Comparison of ENCODE assay signal across 9 mouse cellular contexts in the genomic region with DNA sequence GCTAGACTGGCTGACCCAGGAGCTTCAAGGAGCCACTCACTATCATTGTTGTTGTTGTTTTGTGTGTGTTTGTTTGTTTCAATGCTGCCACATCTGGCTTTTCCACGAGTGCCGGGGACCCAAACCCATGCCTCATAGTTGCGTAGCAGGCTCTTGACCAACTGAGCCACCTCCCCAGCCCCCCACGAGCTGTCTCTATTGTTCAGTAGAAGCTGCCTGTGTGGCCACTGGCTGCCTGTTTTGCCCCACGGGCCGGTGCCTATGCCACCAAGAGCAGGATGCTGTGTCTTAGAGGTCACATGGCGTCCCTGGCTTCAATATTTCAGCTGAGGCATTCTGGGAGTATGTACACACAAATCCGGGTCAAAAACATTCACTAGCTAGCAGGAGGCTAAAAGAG.
DNase-seq lines count a peak whose midpoint lies in the region; ATAC-seq lines count a peak whose summit lies in the region.
"Had no signal": no experiment of that assay in that cellular context is flagged by ENCODE, and none has a peak within 500 bp of the region (broad histone marks: within the 10 kb centered on the region; RNA-seq: fewer than 3 reads in every experiment).

No protein-coding gene starts in this region.

- H3K9me3 ChIP-seq in forebrain, embryonic 11.5 days (ENCODE audit: control insufficient read depth, low read length) = no peaks in the 10 kb centered on the region
- no peaks in the 10 kb centered on the region for H3K9me3 ChIP-seq in intestine, embryonic 15.5 days
- H3K9me3 ChIP-seq in midbrain, embryonic 13.5 days = no peaks in the 10 kb centered on the region

- no peak overlapping the region for H3K4me2 ChIP-seq in forebrain, embryonic 11.5 days (ENCODE audit: low read depth, low read length, severe bottlenecking)
- peak overlapping the region; percentile 25; the same call in 1 of the 2 replicates for H3K4me2 ChIP-seq in intestine, embryonic 15.5 days (replicated peaks)
- H3K4me2 ChIP-seq in midbrain, embryonic 13.5 days (replicated peaks) = peak overlapping the region; percentile 18; the same call in 1 of the 2 replicates

- H3K27ac ChIP-seq in forebrain, embryonic 11.5 days (ENCODE audit: low read depth, low read length) = peak overlapping the region; percentile 86
- H3K27ac ChIP-seq in intestine, embryonic 15.5 days = peak overlapping the region; percentile 94
- peak overlapping the region; percentile 92 for H3K27ac ChIP-seq in midbrain, embryonic 13.5 days
- H3K27ac ChIP-seq: liver, embryonic 14.5 days had no signal

- H3K4me3 ChIP-seq in forebrain, embryonic 11.5 days (ENCODE audit: low read depth, low read length) = no peak overlapping the region
- H3K4me3 ChIP-seq in intestine, embryonic 15.5 days (replicated peaks) = no peak overlapping the region
- H3K4me3 ChIP-seq in midbrain, embryonic 13.5 days (replicated peaks) = no peak overlapping the region

- H3K4me1 ChIP-seq in forebrain, embryonic 11.5 days (replicated peaks; ENCODE audit: control insufficient read depth, insufficient read depth, low read length) = peaks cover 7% of the 10 kb centered on the region
- H3K4me1 ChIP-seq in intestine, embryonic 15.5 days (replicated peaks) = peaks cover 18% of the 10 kb centered on the region
- peaks cover 54% of the 10 kb centered on the region for H3K4me1 ChIP-seq in midbrain, embryonic 13.5 days (replicated peaks)

- ATAC-seq in forebrain, embryonic 11.5 days (replicated peaks; ENCODE audit: low FRiP score) = peak; percentile 54; the same call in 1 of the 2 replicates
- ATAC-seq in intestine, embryonic 15.5 days = peak; percentile 28; the same call in 1 of the 2 replicates
- ATAC-seq in midbrain, embryonic 13.5 days = peak; percentile 34

- H3K36me3 ChIP-seq in forebrain, embryonic 11.5 days (ENCODE audit: control insufficient read depth, insufficient read depth, low read length) = no peaks in the 10 kb centered on the region
- no peaks in the 10 kb centered on the region for H3K36me3 ChIP-seq in intestine, embryonic 15.5 days
- H3K36me3 ChIP-seq in midbrain, embryonic 13.5 days = no peaks in the 10 kb centered on the region

- H3K27me3 ChIP-seq in forebrain, embryonic 11.5 days (ENCODE audit: control insufficient read depth, insufficient read depth, low read length) = no peaks in the 10 kb centered on the region
- H3K27me3 ChIP-seq in intestine, embryonic 15.5 days (replicated peaks) = no peaks in the 10 kb centered on the region
- no peaks in the 10 kb centered on the region for H3K27me3 ChIP-seq in midbrain, embryonic 13.5 days

- peak; percentile 46 for DNase-seq in cerebellum, adult 11-12 months
- DNase-seq in cerebellum, adult 9-10 months = no peak
- DNase-seq in forebrain, embryonic 11.5 days (ENCODE audit: low spot score) = peak; percentile 60
- no peak for DNase-seq in spleen, adult 12 weeks (ENCODE audit: low spot score)
- no peak for DNase-seq in adrenal gland, postnatal 4 days (ENCODE audit: low spot score in 2 of 2)
- DNase-seq in layer of hippocampus, adult 18-20 months (ENCODE audit: low spot score in 2 of 2) = no peak

- H3K9ac ChIP-seq in forebrain, embryonic 11.5 days (ENCODE audit: low read length) = peak overlapping the region; percentile 49
- no peak overlapping the region for H3K9ac ChIP-seq in intestine, embryonic 15.5 days
- no peak overlapping the region for H3K9ac ChIP-seq in midbrain, embryonic 13.5 days (replicated peaks)
- H3K9ac ChIP-seq: liver, embryonic 14.5 days had no signal

- WGBS in forebrain, embryonic 11.5 days = 30% methylated on average over 8 of the region's 8 CpGs
- WGBS in intestine, embryonic 15.5 days = 51% methylated on average over 8 of the region's 8 CpGs
- WGBS in midbrain, embryonic 13.5 days = 27% methylated on average over 8 of the region's 8 CpGs

Comparison
In these comparisons a context has a peak if more than half of its experiments do, and no peak if none do; other contexts are left out.
1. DNase-seq: peak in cerebellum, adult 11-12 months (single experiment) and forebrain, embryonic 11.5 days (single experiment); none in cerebellum, adult 9-10 months (single experiment), spleen, adult 12 weeks (single experiment), adrenal gland, postnatal 4 days (0 of 2) and layer of hippocampus, adult 18-20 months (0 of 2).
2. Peak in every context shown above with its lines, with median percentiles within 50 percentile points of each other: ATAC-seq and H3K27ac ChIP-seq.